Mouse (Mus musculus) ES-Bruce4 (cell line): ENCODE measurements around the gene Calm4.

Experiments
- CTCF ChIP-seq: IDR thresholded peaks from one replicate; pipeline ENCODE4 v1.8.1; 2011; ENCODE audit warnings: low read depth, low read length
- EP300 ChIP-seq: IDR thresholded peaks from 2 replicates; pipeline ENCODE4 v1.6.1; 2011; ENCODE audit warnings: low read depth, low read length; ENCODE audit not compliant: insufficient read depth
- POLR2A ChIP-seq: IDR thresholded peaks from one replicate; pipeline ENCODE4 v1.8.1; 2011; ENCODE audit warnings: low read length; ENCODE audit not compliant: insufficient read depth

- TF ChIP-seq CTCF (no peak), EP300 (no peak), POLR2A (no peak)
These were observed 30.3 kb upstream of the Calm4 start for GRCm38 (mm10) chr13:3807131-3807827.
